In the genomic region with DNA sequence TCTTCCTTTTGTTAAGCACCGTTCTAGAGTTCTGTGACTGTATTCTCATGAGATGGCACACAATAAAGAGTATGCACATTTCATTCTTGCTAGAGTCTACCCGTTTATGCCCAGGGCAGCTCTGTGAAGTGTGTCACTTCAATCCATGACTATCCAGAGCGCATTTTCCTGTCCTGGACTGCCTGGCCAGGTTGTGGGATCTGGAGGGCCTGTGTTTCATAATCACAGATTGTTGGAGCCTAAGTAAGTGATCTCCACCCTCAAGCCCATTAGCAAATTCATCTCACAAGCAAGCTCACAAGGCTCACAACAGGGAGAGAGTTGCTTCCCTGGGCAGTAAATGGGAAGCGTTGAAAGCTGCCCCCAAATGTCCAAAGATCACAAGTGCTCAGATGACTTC, we compare ENCODE assay signal across 11 mouse cellular contexts.
"Had no signal": no experiment of that assay in that cellular context is flagged by ENCODE, and none has a peak within 500 bp of the region (broad histone marks: within the 10 kb centered on the region; RNA-seq: fewer than 3 reads in every experiment).

No protein-coding gene starts in this region.

- H3K4me2 ChIP-seq: limb, embryonic 13.5 days; lung, embryonic 14.5 days had no signal

- H3K9me3 ChIP-seq: limb, embryonic 13.5 days had no signal

- H3K36me3 ChIP-seq: limb, embryonic 13.5 days had no signal

- H3K4me1 ChIP-seq: limb, embryonic 13.5 days had no signal

- DNase-seq: kidney, adult 18-20 months; kidney, postnatal 10 days; layer of hippocampus, postnatal 36 days; left cerebral cortex, postnatal 4 days; right cerebral cortex, postnatal 14 days; thymus, postnatal 36 days had no signal

- H3K4me3 ChIP-seq: limb, embryonic 13.5 days had no signal

- H3K9ac ChIP-seq: limb, embryonic 13.5 days; liver, embryonic 14.5 days; lung, embryonic 14.5 days had no signal

- ATAC-seq: hindbrain, embryonic 16.5 days; inflammation-experienced regulatory T-cells, adult 6 months had no signal

- H3K27ac ChIP-seq: limb, embryonic 13.5 days; liver, embryonic 14.5 days had no signal

- H3K27me3 ChIP-seq: limb, embryonic 13.5 days had no signal
